Mouse (Mus musculus): ENCODE measurements at regions not wholly inside any gene's neighbourhood (a gene's known extent, or its start where the extent isn't known, plus 50 kb on each side); places are given as distances from the start of the nearest gene placed in this dataset.

DNA sequence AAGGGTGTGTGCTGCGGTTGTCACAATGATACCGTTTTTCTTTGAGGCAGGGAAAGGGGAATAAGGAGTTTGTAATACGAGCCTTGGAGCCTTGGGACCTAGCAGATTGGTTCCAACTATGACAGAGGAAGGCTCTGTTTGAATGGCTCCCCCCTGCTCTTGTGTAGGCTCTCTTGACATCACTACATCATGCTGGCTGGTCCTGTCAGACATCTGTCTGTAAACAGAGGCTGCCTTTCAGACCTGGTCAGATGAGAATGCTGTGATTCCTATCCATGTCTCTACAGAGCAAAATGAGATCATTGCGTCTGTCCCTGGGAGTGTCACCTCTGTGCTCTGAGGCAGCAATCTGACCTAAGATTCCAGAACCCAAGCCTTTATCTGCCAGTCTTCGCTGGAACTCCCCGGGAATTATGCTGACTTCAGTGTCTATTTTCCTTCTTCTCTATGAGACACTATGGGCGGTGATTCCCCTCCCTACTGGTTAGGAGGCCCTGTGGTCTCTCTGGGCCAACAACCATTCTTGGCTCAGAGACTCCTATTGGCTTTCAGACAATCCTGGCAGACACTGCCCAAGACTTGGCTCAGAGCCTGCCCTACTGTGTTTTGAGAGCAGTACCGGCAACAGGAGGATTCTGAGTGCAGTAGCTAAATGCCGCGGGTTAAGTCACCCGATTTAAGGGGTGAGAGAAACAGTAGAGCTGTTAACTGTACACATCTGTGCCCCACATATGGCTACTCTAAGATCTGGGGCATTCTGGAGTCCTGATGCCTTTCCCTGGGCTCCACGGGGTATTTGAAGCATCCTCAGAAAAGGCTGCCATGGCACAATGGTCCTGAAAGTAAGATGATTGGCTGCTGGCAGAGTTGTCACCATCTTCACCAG, 94.8 kb upstream of the Nckap5 start:
- TF ChIP-seq ZC3H11A (IDR thresholded peaks at IDR 0.05; ENCODE audit: borderline replicate concordance, low read depth, low read length) (no peak), HCFC1 (IDR thresholded peaks at IDR 0.05; ENCODE audit: borderline replicate concordance, insufficient read depth, low read length) (no peak), MAFK (IDR thresholded peaks at IDR 0.05; ENCODE audit: insufficient read depth, low read depth, low read length) (no peak), ZNF384 (IDR thresholded peaks at IDR 0.05; ENCODE audit: low read depth, low read length) (no peak), CHD2 (IDR thresholded peaks at IDR 0.05; ENCODE audit: low read depth, low read length) (no peak)

Measured in ES-E14 (cell line).